Mouse (Mus musculus): ENCODE measurements around the gene Smlr1. TPM values are rescaled to one million over a fixed set of nuclear protein-coding genes. Genes with fewer than 3 reads are reported as not detected.
A peak's percentile ranks its signal among the peaks of the same experiment; 100 is the strongest.

Smlr1 gene
- polyA plus RNA-seq, 1 experiment: 29.6 TPM

DNA sequence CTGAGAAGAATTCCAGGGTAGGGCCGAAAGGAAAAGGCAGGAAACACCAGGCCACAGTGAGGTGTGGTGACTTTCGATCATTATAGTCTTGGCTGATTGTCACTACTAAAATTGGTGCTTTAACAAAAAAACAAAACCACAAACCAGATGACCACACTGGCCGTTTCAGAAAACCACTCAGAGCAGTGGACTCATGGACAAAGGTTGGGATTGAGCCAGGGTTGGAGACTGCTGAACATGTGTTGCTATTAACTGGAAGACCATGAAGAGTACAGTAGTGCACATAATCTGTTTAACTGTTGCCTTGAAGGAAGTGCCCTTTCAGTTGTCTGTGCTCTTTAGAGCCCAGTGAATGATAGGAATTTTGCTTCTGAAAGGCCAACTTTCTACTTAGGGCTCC lies 8.9 kb downstream of the Smlr1 start:
- Histone ChIP-seq H3K27me3 (replicated peaks; ENCODE audit: control insufficient read depth, insufficient read depth, low read length) (no peaks in the 10 kb centered on the region), H3K4me1 (ENCODE audit: control insufficient read depth, insufficient read depth, low read length) (no peaks in the 10 kb centered on the region), H3K27ac (ENCODE audit: insufficient read depth, low read depth, low read length) (no peak overlapping the region), H3K36me3 (ENCODE audit: control insufficient read depth, insufficient read depth, low read length) (no peaks in the 10 kb centered on the region), H3K4me3 (ENCODE audit: insufficient read depth, low read depth, low read length) (no peak overlapping the region)
- WGBS: 46% methylated on average over 3 of the region's 3 CpGs
- DNase-seq: no peak
- TF ChIP-seq POLR2A (IDR thresholded peaks at IDR 0.05; ENCODE audit: low read depth, low read length) (no peak), CTCF (conservative IDR thresholded peaks at IDR 0.05; ENCODE audit: insufficient read depth, insufficient read length, low read depth, low read length) (no peak)

DNA sequence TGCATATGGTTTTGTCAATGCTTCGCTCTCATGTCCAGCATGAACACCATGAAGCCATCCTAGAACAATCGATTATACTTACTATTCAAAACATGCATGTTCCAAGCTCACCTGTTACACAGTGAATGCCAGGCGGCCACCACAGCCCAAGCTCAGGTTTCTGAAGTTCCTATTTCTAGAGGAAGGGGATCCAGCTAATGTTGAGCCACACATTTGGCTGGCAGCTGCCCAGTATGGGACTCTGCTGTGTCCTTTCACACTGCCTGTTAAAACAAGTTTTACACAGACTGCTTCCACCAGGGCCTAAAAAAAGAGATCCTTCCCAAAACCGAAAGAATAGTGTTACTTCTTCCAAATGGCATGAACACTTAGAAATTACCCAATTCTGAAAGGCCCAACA lies 9.4 kb downstream of the Smlr1 start:
- no peaks in the 10 kb centered on the region for H3K36me3 ChIP-seq (ENCODE audit: control insufficient read depth, insufficient read depth, low read length)
- no peak for TF ChIP-seq CTCF (conservative IDR thresholded peaks at IDR 0.05; ENCODE audit: insufficient read depth, insufficient read length, low read depth, low read length)
- TF ChIP-seq POLR2A (IDR thresholded peaks at IDR 0.05; ENCODE audit: low read depth, low read length): no peak
- no peak overlapping the region for H3K27ac ChIP-seq (ENCODE audit: insufficient read depth, low read depth, low read length)
- H3K4me1 ChIP-seq (ENCODE audit: control insufficient read depth, insufficient read depth, low read length): no peaks in the 10 kb centered on the region
- no peak overlapping the region for H3K4me3 ChIP-seq (ENCODE audit: insufficient read depth, low read depth, low read length)
- DNase-seq: no peak
- no peaks in the 10 kb centered on the region for H3K27me3 ChIP-seq (replicated peaks; ENCODE audit: control insufficient read depth, insufficient read depth, low read length)
- WGBS: 94% methylated on average over 4 of the region's 4 CpGs

DNA sequence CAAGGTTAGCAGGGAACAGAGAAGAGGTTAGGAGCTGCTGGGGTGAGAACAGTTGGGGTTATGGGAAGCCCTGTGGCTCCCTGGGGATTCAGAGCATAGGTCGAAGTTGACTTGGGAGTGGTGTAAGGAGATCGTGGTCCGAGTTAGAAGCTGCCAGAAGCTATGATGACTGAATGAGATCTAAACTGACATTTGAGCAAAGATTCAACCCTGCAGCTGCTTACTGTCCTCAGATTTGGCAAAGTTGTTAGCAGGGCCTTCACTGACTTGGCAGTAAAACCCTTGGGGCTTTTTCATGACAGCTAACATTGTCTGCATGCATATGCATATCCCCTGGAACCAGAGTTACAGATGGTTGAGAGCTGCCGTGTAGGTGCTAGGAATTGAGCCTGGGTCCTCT lies 9.9 kb downstream of the Smlr1 start:
- H3K27me3 ChIP-seq (replicated peaks; ENCODE audit: control insufficient read depth, insufficient read depth, low read length): no peaks in the 10 kb centered on the region
- H3K36me3 ChIP-seq (ENCODE audit: control insufficient read depth, insufficient read depth, low read length): no peaks in the 10 kb centered on the region
- TF ChIP-seq POLR2A (IDR thresholded peaks at IDR 0.05; ENCODE audit: low read depth, low read length) (no peak), CTCF (conservative IDR thresholded peaks at IDR 0.05; ENCODE audit: insufficient read depth, insufficient read length, low read depth, low read length) (no peak)
- 75% methylated on average over 4 of the region's 4 CpGs for WGBS
- no peak overlapping the region for H3K27ac ChIP-seq (ENCODE audit: insufficient read depth, low read depth, low read length)
- DNase-seq: no peak
- H3K4me3 ChIP-seq (ENCODE audit: insufficient read depth, low read depth, low read length): no peak overlapping the region
- H3K4me1 ChIP-seq (ENCODE audit: control insufficient read depth, insufficient read depth, low read length): no peaks in the 10 kb centered on the region

DNA sequence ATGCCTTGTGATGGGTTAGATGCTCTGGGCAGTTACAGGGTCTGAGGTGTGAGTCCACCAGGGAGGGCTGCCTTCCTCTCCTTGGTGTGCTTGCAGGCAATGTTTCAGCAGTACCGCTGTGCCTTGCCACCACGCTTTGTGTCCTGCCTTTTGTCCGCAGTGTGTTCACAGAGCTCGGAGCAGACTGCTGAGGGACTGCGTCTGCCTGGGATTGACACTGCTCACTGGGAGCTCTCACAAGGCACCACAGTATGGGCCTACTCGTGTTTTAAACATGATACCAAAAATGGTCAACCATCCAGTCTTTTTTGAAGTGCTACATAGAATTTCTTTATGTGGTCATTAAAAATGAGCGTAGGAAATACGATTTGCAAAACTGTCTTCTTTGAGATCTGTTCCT lies 12.3 kb downstream of the Smlr1 start:
- Histone ChIP-seq H3K27ac (ENCODE audit: insufficient read depth, low read depth, low read length) (no peak overlapping the region), H3K36me3 (ENCODE audit: control insufficient read depth, insufficient read depth, low read length) (no peaks in the 10 kb centered on the region), H3K27me3 (replicated peaks; ENCODE audit: control insufficient read depth, insufficient read depth, low read length) (no peaks in the 10 kb centered on the region), H3K4me3 (ENCODE audit: insufficient read depth, low read depth, low read length) (no peak overlapping the region), H3K4me1 (ENCODE audit: control insufficient read depth, insufficient read depth, low read length) (no peaks in the 10 kb centered on the region)
- TF ChIP-seq CTCF (conservative IDR thresholded peaks at IDR 0.05; ENCODE audit: insufficient read depth, insufficient read length, low read depth, low read length) (no peak), POLR2A (IDR thresholded peaks at IDR 0.05; ENCODE audit: low read depth, low read length) (no peak)
- no peak for DNase-seq
- 92% methylated on average over 8 of the region's 8 CpGs for WGBS

DNA sequence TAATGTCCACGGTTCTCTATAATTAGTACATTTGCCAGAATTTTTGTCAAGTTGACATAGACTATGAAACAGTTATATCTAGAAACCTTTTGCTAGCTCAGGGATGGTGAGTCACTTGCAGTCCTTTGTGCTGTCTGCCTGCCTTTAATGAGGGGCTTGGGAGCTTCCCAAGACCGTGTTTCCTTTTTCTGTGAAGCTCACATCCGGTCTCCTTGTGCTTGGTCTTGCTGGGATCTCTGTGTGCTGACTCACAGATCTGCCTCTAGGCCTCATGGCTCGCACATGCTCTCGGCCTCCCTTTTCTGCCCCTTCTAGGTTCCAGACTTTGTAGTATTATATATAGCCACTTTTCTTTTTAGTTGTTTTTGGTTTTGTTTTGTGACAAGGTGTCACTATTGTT lies 15.6 kb downstream of the Smlr1 start:
- no peak for TF ChIP-seq POLR2A (IDR thresholded peaks at IDR 0.05; ENCODE audit: low read depth, low read length)
- no peak for TF ChIP-seq CTCF (conservative IDR thresholded peaks at IDR 0.05; ENCODE audit: insufficient read depth, insufficient read length, low read depth, low read length)
- Histone ChIP-seq H3K27ac (ENCODE audit: insufficient read depth, low read depth, low read length) (no peak overlapping the region), H3K36me3 (ENCODE audit: control insufficient read depth, insufficient read depth, low read length) (no peaks in the 10 kb centered on the region), H3K4me3 (ENCODE audit: insufficient read depth, low read depth, low read length) (no peak overlapping the region), H3K4me1 (ENCODE audit: control insufficient read depth, insufficient read depth, low read length) (no peaks in the 10 kb centered on the region), H3K27me3 (replicated peaks; ENCODE audit: control insufficient read depth, insufficient read depth, low read length) (no peaks in the 10 kb centered on the region)
- peak; percentile 50 for DNase-seq
- WGBS: 74% methylated on average over 5 of the region's 5 CpGs

DNA sequence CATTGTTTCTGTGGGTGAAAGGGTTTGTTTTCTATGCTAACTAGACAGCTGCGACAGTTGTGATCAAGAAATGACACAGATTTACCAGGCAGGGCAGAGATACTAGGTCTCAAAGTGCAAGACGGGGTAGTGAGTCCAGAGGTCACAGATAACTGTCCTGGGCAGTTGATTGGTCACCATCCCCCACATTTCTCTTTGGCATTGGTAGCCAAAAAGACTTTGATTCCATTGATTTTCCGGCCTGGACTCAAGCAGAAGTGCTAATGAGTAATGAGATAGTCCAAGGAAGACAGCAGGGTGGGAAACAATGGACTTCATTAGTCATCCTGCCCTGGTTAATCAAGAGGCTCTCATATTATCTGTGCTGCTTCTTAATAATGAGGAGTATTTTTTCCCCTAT lies 16.1 kb downstream of the Smlr1 start:
- H3K36me3 ChIP-seq (ENCODE audit: control insufficient read depth, insufficient read depth, low read length): no peaks in the 10 kb centered on the region
- no peak overlapping the region for H3K27ac ChIP-seq (ENCODE audit: insufficient read depth, low read depth, low read length)
- H3K27me3 ChIP-seq (replicated peaks; ENCODE audit: control insufficient read depth, insufficient read depth, low read length): no peaks in the 10 kb centered on the region
- peak; percentile 28 for DNase-seq
- TF ChIP-seq CTCF (conservative IDR thresholded peaks at IDR 0.05; ENCODE audit: insufficient read depth, insufficient read length, low read depth, low read length): no peak
- no peak for TF ChIP-seq POLR2A (IDR thresholded peaks at IDR 0.05; ENCODE audit: low read depth, low read length)
- H3K4me1 ChIP-seq (ENCODE audit: control insufficient read depth, insufficient read depth, low read length): no peaks in the 10 kb centered on the region
- 52% methylated on average over 3 of the region's 3 CpGs for WGBS
- H3K4me3 ChIP-seq (ENCODE audit: insufficient read depth, low read depth, low read length): no peak overlapping the region

DNA sequence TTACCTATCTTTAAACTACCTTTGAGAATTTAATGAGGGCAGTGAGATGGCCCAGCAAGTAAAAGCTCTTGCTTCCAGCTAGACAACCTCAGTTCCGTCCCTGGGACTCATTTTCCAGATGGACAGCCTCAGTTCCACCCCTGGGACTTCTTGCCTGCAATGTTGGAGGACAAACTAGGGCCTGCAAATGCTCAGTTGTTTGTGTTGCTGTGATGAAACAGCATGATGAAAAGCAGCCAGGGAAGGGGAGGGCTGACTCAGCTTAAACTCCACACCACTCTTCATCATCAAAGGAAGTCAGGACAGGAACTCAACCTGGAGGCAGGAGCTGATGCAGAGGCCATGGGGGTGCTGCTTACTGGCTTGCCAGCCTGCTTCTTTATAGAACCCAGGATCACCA lies 22.2 kb downstream of the Smlr1 start:
- 72% methylated on average over 1 of the region's 1 CpGs for WGBS
- TF ChIP-seq POLR2A (IDR thresholded peaks at IDR 0.05; ENCODE audit: low read depth, low read length): no peak
- no peaks in the 10 kb centered on the region for H3K4me1 ChIP-seq (ENCODE audit: control insufficient read depth, insufficient read depth, low read length)
- H3K27me3 ChIP-seq (replicated peaks; ENCODE audit: control insufficient read depth, insufficient read depth, low read length): no peaks in the 10 kb centered on the region
- no peak overlapping the region for H3K27ac ChIP-seq (ENCODE audit: insufficient read depth, low read depth, low read length)
- no peak overlapping the region for H3K4me3 ChIP-seq (ENCODE audit: insufficient read depth, low read depth, low read length)
- H3K36me3 ChIP-seq (ENCODE audit: control insufficient read depth, insufficient read depth, low read length): no peaks in the 10 kb centered on the region
- no peak for DNase-seq

DNA sequence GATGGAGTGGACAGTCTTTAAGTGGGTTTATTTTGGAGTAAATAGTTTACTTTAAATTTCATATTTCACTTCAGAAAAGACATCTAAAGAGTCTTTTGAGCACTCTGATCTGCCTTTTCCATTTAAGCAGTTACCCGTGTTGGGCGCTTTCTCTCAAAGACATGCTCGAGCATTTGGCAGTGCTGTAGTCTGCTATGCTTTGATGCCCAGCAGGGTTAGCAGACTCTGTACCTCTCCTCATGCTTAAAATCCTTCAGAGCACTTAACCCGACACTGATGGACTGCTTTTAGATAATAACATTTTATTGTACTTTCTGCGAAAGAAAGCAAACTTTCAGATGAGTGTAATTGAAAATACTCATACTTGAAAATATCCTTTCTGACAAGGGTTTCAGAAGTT lies 32.8 kb downstream of the Smlr1 start:
- no peak for TF ChIP-seq POLR2A (IDR thresholded peaks at IDR 0.05; ENCODE audit: low read depth, low read length)
- no peak for TF ChIP-seq CTCF (conservative IDR thresholded peaks at IDR 0.05; ENCODE audit: insufficient read depth, insufficient read length, low read depth, low read length)
- Histone ChIP-seq H3K27ac (ENCODE audit: insufficient read depth, low read depth, low read length) (no peak overlapping the region), H3K27me3 (replicated peaks; ENCODE audit: control insufficient read depth, insufficient read depth, low read length) (no peaks in the 10 kb centered on the region), H3K36me3 (ENCODE audit: control insufficient read depth, insufficient read depth, low read length) (no peaks in the 10 kb centered on the region), H3K4me3 (ENCODE audit: insufficient read depth, low read depth, low read length) (no peak overlapping the region), H3K4me1 (ENCODE audit: control insufficient read depth, insufficient read depth, low read length) (no peaks in the 10 kb centered on the region)
- DNase-seq: no peak
- WGBS: 87% methylated on average over 5 of the region's 5 CpGs
